Mouse (Mus musculus) hindbrain, postnatal 0 days (tissue): ENCODE results near the gene Vmn1r88. TPM values are rescaled to one million over a fixed set of nuclear protein-coding genes. Genes with fewer than 3 reads are reported as not detected.
"Not testable (repeated sequence)": the region's sequence is repeated elsewhere in the genome, so short reads cannot be mapped to it uniquely, and the experiment has no call there.

ENCODE experiments used
- ATAC-seq: fragments of 200-750 bp; cut with Nextera tagmentation; 2 replicates; pipeline ENCODE4 v1.8.0; 2017; ENCODE audit warnings: mild to moderate bottlenecking, moderate TSS enrichment, moderate library complexity
- DNase-seq: peaks from one replicate; pipeline ENCODE4 v3.0.0-alpha.2; 2015; ENCODE audit warnings: low spot score
- H3K27ac ChIP-seq: fragments of 300-500 bp; sonication (generic); 2 replicates; pipeline ENCODE4 v1.5.1; 2014; ENCODE audit warnings: mild to moderate bottlenecking
- H3K27me3 ChIP-seq: fragments of 300-500 bp; sonication (generic); 2 replicates; pipeline ENCODE4 v1.6.1; 2014; ENCODE audit warnings: low read length, mixed read lengths; ENCODE audit not compliant: insufficient read depth
- H3K36me3 ChIP-seq: fragments of 300-500 bp; sonication (generic); 2 replicates; pipeline ENCODE4 v1.6.1; 2014; ENCODE audit warnings: low read length, mixed read lengths; ENCODE audit not compliant: insufficient read depth
- H3K4me1 ChIP-seq: fragments of 300-500 bp; sonication (generic); 2 replicates; pipeline ENCODE4 v1.6.1; 2014; ENCODE audit warnings: antibody characterized with exemption, low read length, mixed read lengths; ENCODE audit not compliant: insufficient read depth
- H3K4me2 ChIP-seq: fragments of 300-500 bp; sonication (generic); 2 replicates; pipeline ENCODE4 v1.6.1; 2014; ENCODE audit warnings: low read depth, mild to moderate bottlenecking, low read length, moderate library complexity, mixed read lengths
- H3K4me3 ChIP-seq: fragments of 300-500 bp; sonication (generic); 2 replicates; pipeline ENCODE4 v1.5.1; 2014; ENCODE audit warnings: low read length
- H3K9ac ChIP-seq: fragments of 300-500 bp; sonication (generic); replicated peaks from 2 replicates; pipeline ENCODE4 v1.6.1; 2014; ENCODE audit warnings: mild to moderate bottlenecking, low read length, moderate library complexity, mixed read lengths
- H3K9me3 ChIP-seq: fragments of 300-500 bp; sonication (generic); 2 replicates; pipeline ENCODE4 v1.6.1; 2016; ENCODE audit warnings: low read length, mixed read lengths
- CTCF ChIP-seq: IDR thresholded peaks from 2 replicates; pipeline ENCODE4 v1.5.1; 2016; ENCODE audit warnings: antibody characterized with exemption, control low read depth, low read depth
- WGBS: fragments of 180-500 bp; shearing (Covaris S2); extraction: QIAGEN DNeasy Blood & Tissue Kit; methylation state at CpG from one replicate; pipeline ENCODE4 v1.1.7; 2014; 5-methylcytosine and 5-hydroxymethylcytosine counted together
- polyA plus RNA-seq: library from polyadenylated mRNA; unstranded; fragments of >200 nt; fragmentation: Nextera tagmentation; extraction: Ambion mirVana; gene quantifications from 2 replicates; pipeline ENCODE4 v1.2.1, GENCODE M21; 2015
- total RNA-seq: library from RNA; depleted of rRNA; stranded (reverse); fragments of >200 nt; gene quantifications from 2 replicates; pipeline ENCODE4 v1.2.3, GENCODE M21; 2014; rRNA removed

Vmn1r88 gene
- not detected in 2 replicates for total RNA-seq
- 0.01 TPM in 1 of 2 replicates, not detected in the other for polyA plus RNA-seq

GRCm38 (mm10) chr7:13159268-13159667 lies at the start of gene Vmn1r88:
TSS of gene Vmn1r88 (plus strand) at chr7:13159568.
- TF ChIP-seq CTCF, result no peak
- no peak within 1 kb of the TSS for H3K9ac ChIP-seq
- no peaks in the 10 kb centered on the region for H3K27me3 ChIP-seq
- H3K27ac ChIP-seq, result no peak within 1 kb of the TSS
- H3K9me3 ChIP-seq, result no peaks in the 10 kb centered on the region
- no peak within 1 kb of the TSS for H3K4me2 ChIP-seq
- DNase-seq (no peak), ATAC-seq (no peak)
- no peak within 1 kb of the TSS for H3K4me3 ChIP-seq
- H3K36me3 ChIP-seq, result no peaks in the 10 kb centered on the region
- no peaks in the 10 kb centered on the region for H3K4me1 ChIP-seq

- H3K9ac ChIP-seq, result no peak within 1 kb of the TSS
- H3K4me1 ChIP-seq, result no peaks in the 10 kb centered on the region
- no peaks in the 10 kb centered on the region for H3K36me3 ChIP-seq
- no peak for DNase-seq
- no peak within 1 kb of the TSS for H3K27ac ChIP-seq
- H3K27me3 ChIP-seq, result no peaks in the 10 kb centered on the region
- no peak for TF ChIP-seq CTCF
- ATAC-seq, result no peak
- H3K9me3 ChIP-seq, result no peaks in the 10 kb centered on the region
- no peak within 1 kb of the TSS for H3K4me3 ChIP-seq
- H3K4me2 ChIP-seq, result no peak within 1 kb of the TSS
These were observed 39.6 kb upstream of the Vmn1r88 start, which contains the start of gene Vmn1r86 for GRCm38 (mm10) chr7:13119817-13120216. TSS of gene Vmn1r86 (minus strand) at chr7:13119917.

GRCm38 (mm10) chr7:13123554-13124153 lies 35.7 kb upstream of the Vmn1r88 start:
- not testable (repeated sequence) for H3K9ac ChIP-seq

GRCm38 (mm10) chr7:13131856-13132255 lies 27.5 kb upstream of the Vmn1r88 start:
- Histone ChIP-seq H3K9ac (no peak overlapping the region), H3K4me2 (no peak overlapping the region), H3K9me3 (no peaks in the 10 kb centered on the region), H3K27me3 (no peaks in the 10 kb centered on the region), H3K27ac (no peak overlapping the region), H3K4me1 (no peaks in the 10 kb centered on the region), H3K36me3 (no peaks in the 10 kb centered on the region), H3K4me3 (no peak overlapping the region)
- ATAC-seq (no peak), DNase-seq (no peak)
- no peak for TF ChIP-seq CTCF
- 84% methylated on average over 2 of the region's 2 CpGs for WGBS

More at GRCm38 (mm10) chr7:13123554-13124153, 35.7 kb upstream of the Vmn1r88 start:
- not testable (repeated sequence) for H3K36me3 ChIP-seq, H3K27ac ChIP-seq, H3K27me3 ChIP-seq, H3K4me1 ChIP-seq, DNase-seq, H3K9me3 ChIP-seq
- WGBS, result 0% methylated on average over 13 of the region's 34 CpGs
- ATAC-seq, result peak; percentile 93
- peak overlapping the region; percentile 21 for H3K4me3 ChIP-seq
- peak overlapping the region; percentile 36; the same call in 1 of the 2 replicates for H3K4me2 ChIP-seq

- Histone ChIP-seq H3K4me2 (no peak overlapping the region), H3K27me3 (no peaks in the 10 kb centered on the region), H3K27ac (no peak overlapping the region), H3K4me3 (no peak overlapping the region), H3K36me3 (no peaks in the 10 kb centered on the region), H3K4me1 (no peaks in the 10 kb centered on the region), H3K9ac (no peak overlapping the region), H3K9me3 (no peaks in the 10 kb centered on the region)
- ATAC-seq (no peak), DNase-seq (no peak)
- TF ChIP-seq CTCF, result no peak
These were observed 22.0 kb upstream of the Vmn1r88 start for GRCm38 (mm10) chr7:13137340-13137739.

- Histone ChIP-seq H3K27me3 (no peaks in the 10 kb centered on the region), H3K4me2 (no peak within 1 kb of the TSS), H3K4me3 (no peak within 1 kb of the TSS), H3K9me3 (no peaks in the 10 kb centered on the region), H3K9ac (no peak within 1 kb of the TSS), H3K27ac (no peak within 1 kb of the TSS), H3K36me3 (no peaks in the 10 kb centered on the region), H3K4me1 (no peaks in the 10 kb centered on the region)
- no peak for TF ChIP-seq CTCF
- DNase-seq (no peak), ATAC-seq (no peak)
- WGBS, result 92% methylated on average over 1 of the region's 1 CpGs
These were observed 19.3 kb upstream of the Vmn1r88 start, which contains the start of gene Vmn1r87 for GRCm38 (mm10) chr7:13140057-13140456. TSS of gene Vmn1r87 (minus strand) at chr7:13140157.

GRCm38 (mm10) chr7:13212720-13213119 lies 53.4 kb downstream of the Vmn1r88 start, which contains the start of gene Vmn1r89:
TSS of gene Vmn1r89 (plus strand) at chr7:13213020.
- Histone ChIP-seq H3K27ac (no peak within 1 kb of the TSS), H3K9ac (no peak within 1 kb of the TSS), H3K27me3 (no peaks in the 10 kb centered on the region), H3K4me3 (no peak within 1 kb of the TSS), H3K9me3 (no peaks in the 10 kb centered on the region), H3K4me2 (no peak within 1 kb of the TSS), H3K36me3 (no peaks in the 10 kb centered on the region), H3K4me1 (no peaks in the 10 kb centered on the region)
- DNase-seq (no peak), ATAC-seq (no peak)
- no peak for TF ChIP-seq CTCF

Other genes with a start within 250 kb of the Vmn1r88 start
- 1,864 and 2,267 TPM in 2 replicates for gene Rps5, start 237.3 kb upstream of the Vmn1r88 start, total RNA-seq
- 646 and 658 TPM in 2 replicates for gene Rps5, start 237.3 kb upstream of the Vmn1r88 start, polyA plus RNA-seq
- gene Rnf225, start 232.2 kb upstream of the Vmn1r88 start, total RNA-seq, result 2.5 and 3.0 TPM in 2 replicates
- gene Rnf225, start 232.2 kb upstream of the Vmn1r88 start, polyA plus RNA-seq, result 1.1 TPM in 2 replicates
- 25.5 and 30.1 TPM in 2 replicates for gene Zfp324, start 193.7 kb upstream of the Vmn1r88 start, total RNA-seq
- gene Zfp324, start 193.7 kb upstream of the Vmn1r88 start, polyA plus RNA-seq, result 6.8 and 7.1 TPM in 2 replicates
- gene Zfp446, start 181.7 kb upstream of the Vmn1r88 start, total RNA-seq, result 8.9 and 10.9 TPM in 2 replicates
- 7.6 and 7.9 TPM in 2 replicates for gene Zfp446, start 181.7 kb upstream of the Vmn1r88 start, polyA plus RNA-seq
- 1.1 and 1.7 TPM in 2 replicates for gene Slc27a5, start 161.4 kb upstream of the Vmn1r88 start, total RNA-seq
- 0.29 and 0.30 TPM in 2 replicates for gene Slc27a5, start 161.4 kb upstream of the Vmn1r88 start, polyA plus RNA-seq
- 483 and 563 TPM in 2 replicates for gene Trim28, start 160.5 kb upstream of the Vmn1r88 start, total RNA-seq
- gene Trim28, start 160.5 kb upstream of the Vmn1r88 start, polyA plus RNA-seq, result 176 and 184 TPM in 2 replicates
- gene Zbtb45, start 149.5 kb upstream of the Vmn1r88 start, total RNA-seq, result 41.6 and 47.6 TPM in 2 replicates
- gene Zbtb45, start 149.5 kb upstream of the Vmn1r88 start, polyA plus RNA-seq, result 23.9 and 24.6 TPM in 2 replicates
- gene Chmp2a, start 124.8 kb upstream of the Vmn1r88 start, total RNA-seq, result 59.7 and 68.0 TPM in 2 replicates
- 188 and 202 TPM in 2 replicates for gene Chmp2a, start 124.8 kb upstream of the Vmn1r88 start, polyA plus RNA-seq
- 320 and 345 TPM in 2 replicates for gene Ube2m, start 121.3 kb upstream of the Vmn1r88 start, total RNA-seq
- gene Ube2m, start 121.3 kb upstream of the Vmn1r88 start, polyA plus RNA-seq, result 140 and 153 TPM in 2 replicates
- gene Mzf1, start 104.8 kb upstream of the Vmn1r88 start, total RNA-seq, result 9.6 and 11.5 TPM in 2 replicates
- 7.7 and 8.7 TPM in 2 replicates for gene Mzf1, start 104.8 kb upstream of the Vmn1r88 start, polyA plus RNA-seq
- gene Vmn1r85, start 64.4 kb upstream of the Vmn1r88 start, total RNA-seq, result 0.43 and 0.58 TPM in 2 replicates
- 0.25 and 0.28 TPM in 2 replicates for gene Vmn1r85, start 64.4 kb upstream of the Vmn1r88 start, polyA plus RNA-seq
- not detected in 2 replicates for gene Vmn1r86, start 39.7 kb upstream of the Vmn1r88 start, total RNA-seq
- gene Vmn1r86, start 39.7 kb upstream of the Vmn1r88 start, polyA plus RNA-seq, result not detected in 2 replicates
- not detected in 2 replicates for gene Vmn1r87, start 19.4 kb upstream of the Vmn1r88 start, total RNA-seq
- not detected in 2 replicates for gene Vmn1r87, start 19.4 kb upstream of the Vmn1r88 start, polyA plus RNA-seq
- not detected in 2 replicates for gene Vmn1r89, start 53.5 kb downstream of the Vmn1r88 start, total RNA-seq
- gene Vmn1r89, start 53.5 kb downstream of the Vmn1r88 start, polyA plus RNA-seq, result not detected in 2 replicates
- 11.9 TPM in 2 replicates for gene Lig1, start 117.7 kb downstream of the Vmn1r88 start, total RNA-seq
- 41.7 and 45.4 TPM in 2 replicates for gene Lig1, start 117.7 kb downstream of the Vmn1r88 start, polyA plus RNA-seq
- 7.2 and 7.9 TPM in 2 replicates for gene Zswim9, start 119.2 kb downstream of the Vmn1r88 start, total RNA-seq
- gene Zswim9, start 119.2 kb downstream of the Vmn1r88 start, polyA plus RNA-seq, result 7.3 and 8.6 TPM in 2 replicates
- 0.84 TPM in 1 of 2 replicates, not detected in the other for gene Pla2g4c, start 165.1 kb downstream of the Vmn1r88 start, total RNA-seq
- gene Pla2g4c, start 165.1 kb downstream of the Vmn1r88 start, polyA plus RNA-seq, result 0.19 and 0.44 TPM in 2 replicates
- gene Cabp5, start 238.6 kb downstream of the Vmn1r88 start, total RNA-seq, result not detected in 2 replicates
- not detected in 2 replicates for gene Cabp5, start 238.6 kb downstream of the Vmn1r88 start, polyA plus RNA-seq